Mouse (Mus musculus) bone marrow, adult 2 months (tissue): Measurements from ENCODE around the gene Heg1. TPM values are rescaled to one million over a fixed set of nuclear protein-coding genes. Genes with fewer than 3 reads are reported as not detected.

Experiments used
- H3K27ac ChIP-seq: fragments of 200-500 bp; 2 replicates; pipeline ENCODE4 v1.5.1; 2012; ENCODE audit warnings: low read depth, mild to moderate bottlenecking, control low read depth, inconsistent platforms, low read length; ENCODE audit not compliant: control insufficient read depth, poor library complexity, insufficient read depth
- H3K4me1 ChIP-seq: fragments of 200-500 bp; 2 replicates; pipeline ENCODE4 v1.6.1; 2011; ENCODE audit warnings: low read length; ENCODE audit not compliant: control insufficient read depth, insufficient read depth
- H3K4me3 ChIP-seq: fragments of 200-500 bp; replicated peaks from 2 replicates; pipeline ENCODE3; 2011; ENCODE audit warnings: mild to moderate bottlenecking, low read depth, low read length, control low read depth; ENCODE audit not compliant: control insufficient read depth
- CTCF ChIP-seq: fragments of 200-500 bp; IDR thresholded peaks from 2 replicates; pipeline ENCODE4 v1.5.1; 2011; ENCODE audit warnings: low read length, control low read depth; ENCODE audit not compliant: control insufficient read depth, insufficient read depth
- POLR2A ChIP-seq: fragments of 200-500 bp; IDR thresholded peaks from 2 replicates; pipeline ENCODE4 v1.6.1; 2011; ENCODE audit warnings: low read depth, mild to moderate bottlenecking, control low read depth, low read length, borderline replicate concordance; ENCODE audit not compliant: control insufficient read depth
- WGBS: fragments of 180-500 bp; shearing (Covaris S2); methylation state at CpG from one replicate; pipeline ENCODE4 v1.1.7; 2018; 5-methylcytosine and 5-hydroxymethylcytosine counted together
- polyA plus RNA-seq: library from polyadenylated mRNA; stranded (reverse); fragments of >200 nt; gene quantifications from 2 replicates; pipeline ENCODE4 v1.2.4, GENCODE M21; 2011; ENCODE audit warnings: low replicate concordance; ENCODE audit not compliant: missing spikeins, insufficient read depth, insufficient read length

Gene Heg1
- polyA plus RNA-seq, 1 experiment: 10.1 TPM

DNA sequence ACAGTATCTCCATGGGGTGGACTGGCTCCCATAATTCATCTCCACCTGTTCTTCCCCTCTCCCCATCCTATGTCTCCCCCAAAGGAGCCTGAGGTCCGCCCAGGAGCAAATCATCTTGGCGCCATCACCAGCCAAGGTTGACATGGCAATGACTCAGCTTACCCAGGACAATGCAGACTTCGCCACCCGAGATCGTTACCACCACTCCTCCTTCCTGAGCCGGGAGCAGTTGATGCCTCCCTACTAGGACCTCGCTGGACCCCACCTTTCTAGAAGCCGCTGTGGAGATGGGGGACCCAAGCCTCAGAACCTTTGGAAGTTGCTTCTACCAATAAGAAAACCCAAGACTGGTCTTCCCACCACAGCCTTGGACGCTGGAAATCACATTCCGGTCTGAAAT lies 21.3 kb upstream of the Heg1 start:
- 86% methylated on average over 10 of the region's 10 CpGs for WGBS
- no peak overlapping the region for H3K27ac ChIP-seq
- H3K4me1 ChIP-seq: no peaks in the 10 kb centered on the region
- TF ChIP-seq POLR2A: no peak
- TF ChIP-seq CTCF: no peak
- H3K4me3 ChIP-seq: no peak overlapping the region

DNA sequence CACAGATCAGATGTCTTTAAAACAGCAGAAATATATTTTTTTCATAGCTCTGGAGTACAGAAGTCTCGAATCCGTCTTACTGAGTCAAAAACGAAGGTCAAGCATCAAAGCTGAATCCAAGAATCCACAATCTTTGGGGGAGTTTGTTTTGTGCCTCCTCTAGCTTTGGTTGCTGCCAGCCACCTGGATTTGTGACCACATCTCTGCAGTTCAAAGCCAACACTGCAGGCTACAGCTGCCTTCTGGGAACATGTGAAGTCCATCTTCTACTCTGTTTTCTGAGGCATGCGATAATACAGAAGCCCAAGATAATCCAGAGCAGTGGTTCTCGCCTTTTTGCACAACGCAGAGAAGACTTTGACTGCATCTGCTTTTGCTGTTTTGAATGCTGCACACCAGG lies 17.9 kb upstream of the Heg1 start:
- Histone ChIP-seq H3K4me1 (no peaks in the 10 kb centered on the region), H3K27ac (no peak overlapping the region), H3K4me3 (no peak overlapping the region)
- TF ChIP-seq CTCF: no peak
- TF ChIP-seq POLR2A: no peak
- WGBS: 84% methylated on average over 6 of the region's 6 CpGs

DNA sequence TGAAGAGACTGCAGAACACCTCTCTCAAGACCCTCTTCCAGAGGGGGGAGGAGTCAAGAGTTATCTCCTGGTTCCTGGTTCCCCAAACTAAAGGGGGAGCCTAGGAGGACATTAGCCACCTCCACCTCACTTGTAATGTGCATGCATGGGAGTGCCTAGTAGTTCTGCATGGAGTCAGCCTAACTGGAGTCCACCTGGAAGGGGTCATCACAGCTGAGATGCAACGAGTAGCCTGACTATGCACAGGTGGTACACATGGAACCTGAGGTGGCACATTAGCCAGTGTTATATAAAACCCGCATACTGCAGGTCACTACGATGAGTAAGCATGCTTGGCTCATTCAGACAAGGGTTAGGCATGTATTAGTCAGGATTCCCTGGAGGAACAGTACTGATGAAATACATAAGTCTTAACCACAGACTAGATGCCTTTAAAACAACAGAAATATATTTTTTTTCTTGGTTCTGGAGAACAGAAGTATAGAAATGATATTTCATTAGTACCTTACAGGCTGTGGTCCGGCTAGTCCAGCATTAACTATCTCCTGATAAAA lies 17.1 kb upstream of the Heg1 start:
- TF ChIP-seq CTCF (no peak), POLR2A (no peak)
- 78% methylated on average over 4 of the region's 4 CpGs for WGBS
- Histone ChIP-seq H3K4me1 (no peaks in the 10 kb centered on the region), H3K4me3 (no peak overlapping the region), H3K27ac (no peak overlapping the region)

DNA sequence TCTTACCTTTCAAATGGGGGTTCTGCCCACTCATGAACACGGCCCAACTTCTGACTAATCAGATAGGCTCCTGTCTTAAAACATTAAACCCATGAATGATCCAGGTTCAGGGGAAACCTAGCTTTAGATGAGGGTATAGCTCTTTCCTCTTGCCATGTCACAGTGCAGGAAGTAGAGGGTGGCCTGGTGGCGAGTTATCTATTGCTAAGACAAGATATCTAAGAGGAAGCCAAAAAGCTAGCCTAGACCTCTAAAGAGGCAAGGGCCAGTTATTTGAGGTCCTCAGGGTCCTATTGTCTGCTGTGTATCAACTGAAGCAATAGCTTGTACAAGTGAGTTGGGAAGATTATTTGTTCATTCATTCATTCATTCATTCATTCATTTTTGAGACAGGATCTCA lies 15.7 kb upstream of the Heg1 start:
- 32% methylated on average over 2 of the region's 2 CpGs for WGBS
- H3K27ac ChIP-seq: no peak overlapping the region
- TF ChIP-seq CTCF (no peak), POLR2A (no peak)
- H3K4me3 ChIP-seq: no peak overlapping the region
- H3K4me1 ChIP-seq: no peaks in the 10 kb centered on the region

DNA sequence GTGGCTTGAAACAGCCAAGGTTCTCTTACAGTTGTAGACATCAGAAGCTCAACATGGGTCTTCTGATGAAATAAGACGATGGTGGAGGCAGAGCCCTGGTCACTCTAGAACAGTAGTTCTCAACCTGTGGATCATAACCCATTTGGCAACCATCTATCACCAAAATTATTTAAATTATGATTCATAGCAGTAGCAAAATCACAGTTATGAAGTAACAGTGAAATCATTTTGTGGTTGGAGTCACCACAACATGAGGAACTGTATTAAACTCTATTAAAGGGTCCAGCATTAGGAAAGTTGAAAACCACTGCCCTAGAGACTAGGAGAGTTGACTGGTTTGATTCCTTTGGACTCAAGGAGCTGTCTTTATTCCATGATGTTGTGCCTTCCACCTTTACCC lies 15.1 kb upstream of the Heg1 start:
- WGBS: 71% methylated on average over 1 of the region's 1 CpGs
- no peak for TF ChIP-seq CTCF
- TF ChIP-seq POLR2A: no peak
- no peak overlapping the region for H3K4me3 ChIP-seq
- no peaks in the 10 kb centered on the region for H3K4me1 ChIP-seq
- no peak overlapping the region for H3K27ac ChIP-seq

DNA sequence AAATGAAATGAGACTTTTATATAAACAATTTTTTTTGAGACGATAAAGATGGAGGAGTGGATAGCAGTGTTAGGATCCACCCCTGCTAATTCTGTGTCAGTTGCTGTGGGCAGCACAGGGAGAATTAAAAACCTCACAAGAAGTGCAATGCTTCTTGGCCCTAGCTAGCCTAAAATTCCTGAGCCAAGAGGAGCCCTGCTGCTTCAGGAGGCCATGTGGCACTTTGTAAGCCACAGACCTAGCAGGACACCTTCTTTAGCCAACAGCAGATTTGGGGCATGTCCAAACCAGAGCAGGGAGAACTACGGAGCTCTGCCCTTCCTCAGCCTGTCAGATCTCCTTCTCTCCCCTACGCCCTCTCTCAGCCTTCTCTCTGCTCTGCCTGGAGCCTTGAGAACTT lies 13.8 kb upstream of the Heg1 start:
- TF ChIP-seq POLR2A (no peak), CTCF (no peak)
- no peak overlapping the region for H3K4me3 ChIP-seq
- no peaks in the 10 kb centered on the region for H3K4me1 ChIP-seq
- WGBS: 66% methylated on average over 3 of the region's 3 CpGs
- H3K27ac ChIP-seq: no peak overlapping the region

DNA sequence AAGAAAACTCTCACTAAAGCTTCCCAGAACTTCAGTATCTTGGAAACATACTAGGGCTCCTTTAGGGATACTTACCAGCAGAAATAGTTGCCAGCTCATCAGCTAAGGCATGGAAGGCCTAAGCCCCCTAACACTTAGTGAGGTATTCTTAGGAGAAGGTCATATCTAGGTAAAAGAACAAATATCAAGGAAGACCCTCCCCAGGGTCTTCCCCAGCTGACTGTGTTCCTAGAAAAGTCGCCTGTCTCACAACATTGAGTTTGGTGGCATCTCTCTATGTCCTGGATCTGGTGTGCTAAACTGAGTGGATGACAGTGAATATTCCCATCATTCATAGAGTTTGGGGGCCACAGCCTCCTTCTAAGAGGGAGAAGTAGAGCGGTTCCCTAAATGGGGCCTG lies 13.2 kb upstream of the Heg1 start:
- no peak for TF ChIP-seq POLR2A
- no peak for TF ChIP-seq CTCF
- 85% methylated on average over 2 of the region's 2 CpGs for WGBS
- no peak overlapping the region for H3K4me3 ChIP-seq
- no peaks in the 10 kb centered on the region for H3K4me1 ChIP-seq
- H3K27ac ChIP-seq: no peak overlapping the region

DNA sequence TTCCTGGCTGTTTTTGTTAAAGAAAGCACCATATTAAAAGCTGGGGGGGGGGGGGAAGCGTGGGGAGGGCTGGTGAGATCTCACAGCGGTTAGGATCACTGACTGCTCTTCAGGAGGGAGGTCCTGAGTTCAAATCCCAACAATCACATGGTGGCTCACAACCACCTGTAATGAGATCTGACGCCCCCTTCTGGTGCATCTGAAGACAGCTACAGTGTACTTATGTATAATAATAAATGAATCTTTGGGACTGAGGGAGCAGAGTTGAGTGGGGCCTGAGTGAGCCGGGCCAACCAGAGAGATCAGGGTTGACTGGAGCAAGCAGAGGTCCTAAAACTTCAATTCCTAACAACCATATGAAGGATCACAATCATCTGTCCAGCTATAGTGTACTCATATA lies 12.0 kb upstream of the Heg1 start:
- Histone ChIP-seq H3K4me1 (no peaks in the 10 kb centered on the region), H3K27ac (no peak overlapping the region), H3K4me3 (no peak overlapping the region)
- whole genome bisulfite sequencing: 90% methylated on average over 3 of the region's 4 CpGs
- no peak for TF ChIP-seq CTCF
- TF ChIP-seq POLR2A: no peak

DNA sequence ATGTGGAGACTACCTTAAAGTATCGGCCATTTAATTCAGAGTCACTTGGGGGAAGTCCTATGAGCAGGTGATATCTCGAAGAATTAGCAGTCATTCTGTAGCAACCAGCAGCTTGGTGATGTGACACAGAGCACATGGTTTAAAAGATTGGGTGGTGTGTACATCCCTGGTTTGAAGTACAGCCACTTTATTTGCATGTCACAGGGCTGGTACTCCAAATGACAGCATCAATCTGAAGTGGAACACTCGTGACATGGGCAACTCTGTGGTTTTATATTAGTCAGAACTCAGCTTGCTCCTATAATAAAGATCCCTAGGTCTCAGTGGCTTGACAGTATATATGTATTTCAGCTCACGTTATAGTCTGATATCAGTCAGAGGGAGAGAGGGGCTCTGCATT lies 11.5 kb upstream of the Heg1 start:
- H3K4me3 ChIP-seq: no peak overlapping the region
- WGBS: 76% methylated on average over 4 of the region's 4 CpGs

More for the DNA sequence above, 11.5 kb upstream of the Heg1 start:
- Histone ChIP-seq H3K27ac (no peak overlapping the region), H3K4me1 (no peaks in the 10 kb centered on the region)
- TF ChIP-seq CTCF (no peak), POLR2A (no peak)
